Mouse (Mus musculus) MEL-GATA-1-ER (cell line): ENCODE results near the gene 3830417A13Rik.

ENCODE experiments used
- DNase-seq: peaks from one replicate; pipeline ENCODE4 v3.0.0-alpha.2; 2012; ENCODE audit warnings: low read depth; ENCODE audit errors: extremely low read depth

3830417A13Rik gene

DNA sequence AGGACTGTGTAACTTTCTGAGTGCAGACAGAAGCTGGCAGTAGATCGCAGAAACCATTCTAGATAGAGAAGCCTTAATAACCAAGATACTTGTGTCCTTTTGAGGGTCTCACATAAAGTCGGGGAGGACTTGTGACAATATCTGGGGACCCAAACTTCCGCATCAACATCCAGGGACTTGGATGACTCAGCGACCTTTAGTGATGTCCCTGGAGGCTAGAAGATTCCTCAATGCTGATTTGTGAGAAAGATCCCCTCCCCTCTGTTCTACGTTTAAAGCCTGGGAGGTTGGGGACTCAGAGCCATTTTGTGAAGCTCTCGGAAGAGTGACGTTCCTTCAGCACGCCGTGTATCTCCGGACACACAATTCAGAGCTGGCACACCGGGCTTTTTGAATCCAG, at the start of gene 3830417A13Rik:
Gene 3830417A13Rik, plus strand, starts transcription at position 301 of the 400 bp plus-strand sequence.
- no peak for DNase-seq

DNA sequence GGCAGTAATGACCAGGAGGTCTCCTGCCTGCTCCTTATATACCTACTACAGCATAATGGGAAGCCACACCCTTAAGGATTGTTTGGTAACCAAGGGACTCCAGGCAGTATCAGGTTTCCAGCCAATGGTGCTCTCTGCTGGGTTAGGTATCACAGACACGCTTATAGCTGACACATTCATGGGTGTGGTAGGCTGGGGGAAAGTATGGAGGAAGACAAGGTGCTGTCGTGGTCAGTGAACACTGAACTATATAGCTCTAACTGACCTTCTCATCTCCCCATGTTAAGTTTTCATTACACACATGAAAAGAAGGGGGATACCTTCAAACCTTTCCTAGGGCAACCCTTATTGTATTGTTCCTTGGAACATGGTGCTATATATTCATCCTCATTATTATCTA, 21.2 kb upstream of the 3830417A13Rik start, which contains the start of gene Gm6760:
Gene Gm6760, minus strand, starts transcription at position 101 of the 400 bp plus-strand sequence.
- no peak for DNase-seq

- no peak for DNase-seq
Observed at GRCm38 (mm10) chrX:64181246-64181645, 7.9 kb downstream of the 3830417A13Rik start.
